Mouse (Mus musculus) lung, postnatal 36 days (tissue): Measurements from ENCODE around the gene Olfr331.
"Not testable (repeated sequence)": the region's sequence is repeated elsewhere in the genome, so short reads cannot be mapped to it uniquely, and the experiment has no call there.

Experiments
- DNase-seq: peaks from one replicate; pipeline ENCODE4 v3.0.0; 2022; ENCODE audit warnings: mixed read lengths

The Olfr331 gene

DNA sequence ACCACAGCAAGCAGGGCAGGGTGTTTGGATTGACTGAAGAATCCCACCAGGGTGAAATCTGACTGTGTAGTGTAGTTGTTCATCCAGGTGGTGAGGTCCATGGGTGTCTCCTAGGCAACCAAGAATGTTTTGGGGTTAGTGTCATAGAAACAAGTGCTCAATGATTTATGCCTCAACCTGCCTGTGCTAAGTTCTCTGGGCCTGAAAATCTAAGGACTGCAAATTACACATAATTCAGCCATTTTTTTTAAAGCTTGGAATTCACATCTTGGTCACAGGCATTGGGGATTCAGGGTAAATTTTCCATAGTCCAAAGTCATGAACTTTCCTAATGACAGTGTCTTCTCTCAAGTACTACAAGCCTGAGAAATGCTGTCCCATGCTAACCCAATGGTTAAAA is at the start of gene Olfr331:
Gene Olfr331 (minus strand): TSS at position 101 of the 400 bp plus-strand sequence.
- DNase-seq: not testable (repeated sequence)

DNA sequence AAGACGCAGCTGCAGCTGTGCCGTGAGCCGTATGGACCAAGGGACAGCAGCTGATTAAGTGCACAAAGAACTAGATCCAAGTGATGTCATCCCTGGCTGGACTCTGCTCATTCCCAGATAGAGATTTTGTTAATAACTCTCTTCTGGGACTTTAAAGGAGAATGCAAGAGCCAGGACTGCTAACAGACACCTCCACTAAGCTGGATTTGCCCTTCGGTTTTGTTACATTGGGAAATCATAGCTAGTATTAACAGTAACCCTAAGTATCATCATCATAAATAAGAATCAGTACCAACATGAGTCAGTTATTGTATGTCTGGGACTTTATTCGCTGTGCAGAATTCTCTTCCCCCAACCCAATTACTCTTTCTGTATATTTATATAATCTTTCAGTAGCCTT is 44.0 kb upstream of the Olfr331 start, which contains the start of gene Olfr329-ps:
Gene Olfr329-ps (minus strand): TSS at position 101 of the 400 bp plus-strand sequence.
- no peak for DNase-seq

DNA sequence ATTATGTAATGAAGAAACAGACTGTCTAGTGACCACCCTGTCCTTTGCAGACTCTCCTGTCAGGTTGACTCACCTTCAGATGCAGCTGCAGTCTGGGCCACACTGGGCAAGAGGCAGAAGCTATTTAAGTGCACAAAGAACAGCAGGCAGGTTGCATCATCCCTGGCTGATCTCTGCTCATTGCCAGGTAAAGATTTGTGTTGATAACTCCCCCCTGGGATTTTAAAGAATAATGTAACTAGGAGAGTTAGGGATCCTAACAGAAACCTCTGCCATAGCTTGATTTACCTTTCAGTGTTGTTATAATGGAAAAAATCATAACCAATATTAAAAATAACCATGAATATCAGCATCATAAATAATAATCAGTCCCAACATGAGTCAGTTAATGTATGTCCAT is 32.4 kb upstream of the Olfr331 start, which contains the start of gene Olfr330:
Gene Olfr330 (minus strand): TSS at position 101 of the 400 bp plus-strand sequence.
- not testable (repeated sequence) for DNase-seq

DNA sequence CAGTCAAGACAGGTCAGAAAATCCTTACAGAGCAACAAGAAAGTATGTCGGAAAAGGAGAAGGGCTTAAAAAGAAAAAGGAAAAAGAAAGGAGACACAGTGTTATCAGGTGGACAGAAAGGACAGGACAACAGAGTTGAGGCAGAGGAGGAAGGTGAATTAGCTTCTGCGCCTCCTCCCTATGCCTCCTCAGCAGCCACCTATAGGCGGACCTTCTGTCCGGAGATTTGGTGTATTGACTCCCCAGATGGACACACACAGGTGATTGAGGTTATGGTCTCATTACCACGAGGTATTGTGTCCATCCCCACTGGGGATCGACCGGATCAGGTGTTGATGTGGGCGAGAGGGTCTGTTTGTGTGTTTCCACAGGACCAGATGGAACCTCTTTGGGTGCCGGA is 17.4 kb upstream of the Olfr331 start:
- DNase-seq: peak; percentile 3

DNA sequence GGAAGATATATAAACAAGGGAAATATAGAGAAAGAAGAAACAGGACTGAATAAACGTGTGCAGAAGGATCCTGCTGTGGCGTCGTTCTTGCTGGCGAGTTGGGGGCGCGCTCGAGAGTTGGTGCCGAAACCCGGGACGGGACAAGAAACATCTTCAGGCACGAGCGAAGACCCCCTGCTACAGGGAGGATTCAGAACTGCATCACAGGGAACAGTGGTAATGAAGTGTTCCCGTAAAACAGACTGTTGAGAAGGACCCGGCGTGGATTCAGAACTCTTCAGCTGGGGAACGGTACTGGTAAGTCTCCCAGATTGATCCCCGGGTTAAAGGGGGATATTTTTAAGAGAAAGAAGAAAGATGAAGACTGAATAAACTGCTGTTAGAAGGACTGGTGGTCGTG is 16.5 kb upstream of the Olfr331 start:
- DNase-seq: peak; percentile 35

DNA sequence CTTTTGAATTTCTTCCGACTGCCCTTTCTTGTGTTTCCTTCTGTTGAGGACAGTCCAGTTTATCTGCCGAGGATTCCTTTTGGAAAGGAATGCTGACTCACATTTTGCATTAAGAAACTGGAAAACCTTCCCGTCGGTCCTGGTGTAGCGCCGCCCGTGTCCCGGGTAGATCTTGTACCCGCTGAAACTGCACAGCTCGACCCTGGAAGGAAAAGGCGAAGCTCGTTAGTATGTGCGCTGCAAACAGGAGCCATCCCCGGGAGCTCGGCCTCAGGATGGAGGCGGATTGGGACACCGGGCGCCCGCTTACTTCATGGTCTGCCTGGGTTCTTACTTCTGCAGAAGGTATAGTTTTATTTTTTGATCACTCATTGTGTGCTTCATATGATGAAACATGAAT is 6.7 kb upstream of the Olfr331 start:
- DNase-seq: not testable (repeated sequence)

DNA sequence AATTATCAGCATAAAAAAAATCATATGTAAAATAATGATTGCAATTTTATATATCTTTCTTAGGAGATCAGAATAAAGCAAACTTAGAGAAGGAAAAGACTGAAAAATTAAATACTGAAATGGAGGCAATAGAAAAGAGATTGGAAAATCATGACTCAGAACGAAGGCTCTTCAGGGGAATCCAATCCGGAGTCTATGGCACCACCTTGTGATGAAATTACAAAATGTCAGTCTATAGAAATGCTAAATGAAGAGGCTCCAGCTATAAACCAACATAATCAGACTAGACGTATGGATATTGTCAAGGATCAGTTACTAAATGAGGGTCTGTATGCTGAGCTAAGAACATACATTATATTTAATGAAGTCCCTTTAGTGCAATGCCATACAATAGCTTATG is 3.1 kb downstream of the Olfr331 start:
- no peak for DNase-seq

DNA sequence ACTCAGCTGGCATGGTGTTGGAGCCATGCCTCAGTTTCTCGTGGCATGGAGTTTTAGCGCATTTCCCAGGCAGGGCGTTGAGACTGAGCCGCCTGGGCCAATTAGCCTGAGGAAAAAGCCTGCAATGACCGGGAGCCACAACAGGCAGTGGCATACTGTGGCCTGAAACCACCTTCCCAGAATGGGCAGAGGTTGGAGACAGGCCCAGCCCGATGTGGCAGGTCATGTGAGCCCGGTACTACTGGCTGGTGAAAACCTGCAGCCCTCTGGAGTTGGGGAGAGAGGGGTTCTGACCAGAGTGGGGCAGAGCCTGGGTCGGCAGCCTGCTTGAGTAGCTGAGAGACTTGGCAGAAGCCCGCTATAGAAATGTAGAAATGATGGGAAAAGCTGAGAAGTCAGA is 3.6 kb downstream of the Olfr331 start:
- DNase-seq: no peak

DNA sequence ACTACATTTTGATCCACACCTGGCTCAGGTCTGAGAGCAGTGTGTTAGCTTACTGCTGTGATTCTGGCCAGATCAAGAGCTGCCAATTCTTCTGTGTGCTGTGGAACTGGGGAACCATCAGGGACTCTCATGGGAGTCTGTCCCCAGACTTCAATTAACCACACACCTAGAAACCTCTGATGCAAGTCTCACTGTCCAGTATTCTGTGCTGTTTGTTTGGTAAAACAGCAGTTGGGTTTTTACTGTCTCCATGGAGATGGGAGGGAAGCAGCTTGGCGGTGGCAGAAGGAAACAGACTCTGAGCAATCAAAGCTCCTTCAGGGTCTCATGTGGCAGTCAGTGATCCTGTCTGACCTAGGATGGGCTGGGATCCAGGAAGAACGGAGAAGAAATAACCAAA is 9.9 kb downstream of the Olfr331 start, which contains the start of gene Olfr332:
Gene Olfr332 (minus strand): TSS at position 101 of the 400 bp plus-strand sequence.
- no peak for DNase-seq

DNA sequence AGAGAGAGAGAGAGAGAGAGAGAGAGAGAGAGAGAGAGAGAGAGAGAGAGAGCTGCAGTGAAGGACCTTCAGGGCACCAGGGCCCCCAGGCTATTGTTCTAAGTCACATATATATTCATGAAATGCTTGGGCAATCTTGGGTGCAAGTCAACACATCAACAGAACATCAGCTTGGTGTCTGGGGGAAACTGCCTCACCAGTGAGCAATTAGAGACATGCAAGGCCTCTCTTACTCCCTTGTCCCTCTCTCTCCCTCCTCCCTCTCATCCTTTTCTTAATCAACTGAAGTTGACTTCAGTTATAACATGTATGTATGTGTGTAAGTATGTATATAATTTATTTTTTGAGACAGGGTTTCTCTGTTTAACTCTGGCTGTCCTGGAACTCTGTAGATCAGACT is 40.2 kb downstream of the Olfr331 start, which contains the start of gene Olfr30:
Gene Olfr30 (minus strand): TSS at position 101 of the 400 bp plus-strand sequence.
- DNase-seq: no peak

DNA sequence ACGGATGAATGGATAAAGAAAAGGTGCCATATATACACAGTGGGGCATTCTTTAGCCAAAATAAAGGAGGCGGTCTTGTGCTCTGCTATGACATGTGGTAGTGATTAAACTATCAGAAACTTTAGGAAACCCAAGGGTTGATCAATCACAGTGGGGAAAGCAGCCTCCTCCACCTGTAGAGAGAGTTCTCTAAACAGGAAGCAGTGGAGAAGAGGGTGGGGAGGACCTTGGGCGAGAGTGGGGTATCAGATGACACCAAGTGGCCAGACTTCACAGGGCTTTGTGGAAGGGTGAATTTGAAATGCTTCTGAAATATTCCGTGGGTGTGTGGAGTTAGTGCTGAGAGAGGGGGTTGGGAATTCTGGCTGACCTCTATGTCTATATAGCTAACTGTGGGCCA is 48.8 kb downstream of the Olfr331 start:
- no peak for DNase-seq

DNA sequence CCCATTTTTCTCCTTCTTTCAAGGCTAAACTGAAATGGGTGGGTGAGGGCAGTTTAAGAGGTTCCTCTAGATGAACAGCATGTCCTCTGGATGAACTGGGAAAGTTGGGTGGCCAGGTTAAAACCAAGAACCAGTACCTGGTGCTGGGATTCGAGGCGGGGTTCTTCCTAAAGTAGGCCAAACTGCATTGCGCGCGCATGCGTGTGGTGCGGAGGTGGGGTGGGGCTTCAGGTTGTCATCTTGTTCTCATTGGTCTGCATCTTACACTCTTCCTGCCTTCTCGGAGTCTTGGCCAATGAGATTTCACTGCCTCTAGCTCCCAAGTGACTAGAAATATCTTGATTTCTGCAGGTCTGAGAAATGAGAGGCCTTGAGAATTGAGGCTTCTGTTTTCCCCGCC is 49.6 kb downstream of the Olfr331 start, which contains the start of gene Lypd9:
Gene Lypd9 (minus strand): TSS at position 165 of the 400 bp plus-strand sequence.
- DNase-seq: no peak
